Mouse (Mus musculus): ENCODE data around the gene Gngt2.

DNA sequence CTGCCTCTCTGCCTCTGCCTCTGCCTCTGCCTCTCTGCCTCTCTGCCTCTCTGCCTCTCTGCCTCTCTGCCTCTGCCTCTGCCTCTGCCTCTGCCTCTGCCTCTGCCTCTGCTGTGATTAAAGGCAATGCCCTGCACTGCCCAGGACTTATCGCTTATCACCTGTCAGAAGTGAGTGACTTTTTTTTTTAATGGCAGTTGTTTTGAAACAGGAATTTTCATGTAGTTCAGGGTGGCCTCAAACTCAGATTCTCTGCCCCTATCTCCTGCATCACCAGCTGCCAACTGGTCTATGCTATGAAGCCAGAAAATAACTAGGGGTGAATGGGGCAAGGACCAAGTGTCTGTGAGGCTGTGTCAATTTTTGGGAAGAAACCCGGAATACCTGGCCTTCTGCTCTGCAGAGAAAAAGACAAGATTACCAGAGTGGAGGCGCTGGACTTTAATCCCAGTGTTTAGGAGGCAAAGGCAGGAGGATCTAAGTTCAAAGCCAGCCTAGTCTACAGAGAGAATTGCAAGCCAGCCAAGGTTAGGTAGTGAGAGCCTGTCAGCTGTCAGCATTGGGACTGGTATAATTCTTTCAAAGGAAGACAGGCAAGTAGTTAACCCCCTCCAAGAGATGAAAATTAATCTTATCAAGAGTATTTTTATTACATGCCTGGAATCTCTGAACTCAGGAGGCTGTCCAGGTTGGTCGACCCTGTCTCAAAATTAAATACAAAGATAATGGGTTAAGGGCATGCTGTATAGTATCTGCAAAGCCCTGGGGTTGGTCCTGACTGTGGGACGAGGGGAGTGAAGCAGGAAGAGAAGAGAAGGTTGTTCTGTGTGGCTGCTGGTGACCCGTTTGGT lies 10.5 kb upstream of the Gngt2 start:
- TF ChIP-seq CTCF (IDR thresholded peaks at IDR 0.05) (no peak), POLR2A (IDR thresholded peaks at IDR 0.05; ENCODE audit: insufficient read depth, low read depth, low read length) (no peak)
